Mouse (Mus musculus) thymus, postnatal 36 days (tissue): ENCODE measurements around the gene Plin5.
"Not testable (repeated sequence)": the region's sequence is repeated elsewhere in the genome, so short reads cannot be mapped to it uniquely, and the experiment has no call there.

Source experiments
- DNase-seq, 2 experiments: peaks; one replicate each; pipeline ENCODE4 v3.0.0; 2022; ENCODE audit warnings: mixed read lengths in 2 of 2

The Plin5 gene

DNA sequence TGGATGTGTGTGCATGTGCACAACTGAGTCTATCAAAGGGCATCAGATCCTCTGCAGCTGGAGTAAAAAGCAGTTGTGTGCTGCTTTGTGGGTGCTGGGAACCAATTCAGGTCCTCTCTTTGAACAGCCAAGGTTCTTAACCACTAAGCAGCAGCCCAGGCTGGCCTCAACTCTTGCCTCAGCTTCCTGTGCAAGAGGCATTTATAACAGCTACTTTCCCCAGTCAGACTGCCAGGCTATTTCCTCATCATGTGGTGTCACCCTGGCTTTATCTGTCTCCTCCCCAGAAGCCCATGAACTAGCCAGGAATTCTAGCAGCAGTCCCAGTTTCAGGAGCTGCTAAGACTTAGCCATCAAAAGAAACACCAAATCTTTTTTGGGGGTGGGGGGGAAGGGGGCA lies 50.9 kb downstream of the Plin5 start:
- DNase-seq: no peak

- DNase-seq: not testable (repeated sequence)
These were observed 51.7 kb downstream of the Plin5 start for GRCm38 (mm10) chr17:56065715-56066114.

DNA sequence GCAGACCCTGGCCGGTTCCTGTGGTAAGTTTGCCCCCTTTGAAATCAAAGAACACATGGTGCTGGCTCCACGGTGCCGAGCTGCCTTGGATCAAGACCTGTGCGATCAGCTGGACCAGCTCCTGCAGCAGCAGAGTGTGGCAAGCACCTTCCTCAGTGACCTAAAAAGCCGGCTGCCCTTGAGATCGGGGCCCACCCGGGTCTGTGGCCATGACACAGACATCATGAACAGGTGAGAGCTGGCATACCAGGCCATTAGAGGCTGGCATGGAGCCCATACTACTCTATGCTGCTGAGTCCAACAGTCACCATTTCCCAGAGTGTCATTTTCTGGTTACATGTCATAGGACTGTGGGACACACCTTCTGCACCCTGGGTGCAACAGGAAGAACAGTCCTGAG lies 55.3 kb downstream of the Plin5 start:
- no peak for DNase-seq
